Mouse (Mus musculus) embryonic facial prominence, embryonic 11.5 days (tissue): ENCODE data around the gene Abca15. TPM values are rescaled to one million over a fixed set of nuclear protein-coding genes. Genes with fewer than 3 reads are reported as not detected.
"Not testable (repeated sequence)": the region's sequence is repeated elsewhere in the genome, so short reads cannot be mapped to it uniquely, and the experiment has no call there.

ENCODE experiments used
- ATAC-seq: fragments of 200-750 bp; cut with Nextera tagmentation; replicated peaks from 2 replicates; pipeline ENCODE4 v1.8.0; 2017; ENCODE audit warnings: low read depth; ENCODE audit not compliant: insufficient number of reproducible peaks, low FRiP score, low TSS enrichment
- DNase-seq: peaks from one replicate; pipeline ENCODE4 v3.0.0-alpha.2; 2015; ENCODE audit warnings: low spot score
- H3K27ac ChIP-seq: fragments of 300-500 bp; sonication (generic); replicated peaks from 2 replicates; pipeline ENCODE4 v1.5.1; 2014; ENCODE audit warnings: mild to moderate bottlenecking, low read depth, low read length, control low read depth
- H3K27me3 ChIP-seq: fragments of 300-500 bp; sonication (generic); 2 replicates; pipeline ENCODE4 v1.6.1; 2014; ENCODE audit warnings: mild to moderate bottlenecking, low read length, moderate library complexity, mixed read lengths; ENCODE audit not compliant: control insufficient read depth, insufficient read depth
- H3K36me3 ChIP-seq: fragments of 300-500 bp; sonication (generic); replicated peaks from 2 replicates; pipeline ENCODE4 v1.6.1; 2014; ENCODE audit warnings: low read depth, mild to moderate bottlenecking, low read length, moderate library complexity, mixed read lengths; ENCODE audit not compliant: control insufficient read depth, insufficient read depth
- H3K4me1 ChIP-seq: fragments of 300-500 bp; sonication (generic); 2 replicates; pipeline ENCODE4 v1.6.1; 2014; ENCODE audit warnings: low read length, mixed read lengths; ENCODE audit not compliant: control insufficient read depth, insufficient read depth
- H3K4me2 ChIP-seq: fragments of 300-500 bp; sonication (generic); 2 replicates; pipeline ENCODE4 v1.6.1; 2014; ENCODE audit warnings: low read depth, mild to moderate bottlenecking, control low read depth, low read length, moderate library complexity
- H3K4me3 ChIP-seq: fragments of 300-500 bp; sonication (generic); 2 replicates; pipeline ENCODE4 v1.5.1; 2014; ENCODE audit warnings: low read depth, low read length, control low read depth
- H3K9ac ChIP-seq: fragments of 300-500 bp; sonication (generic); replicated peaks from 2 replicates; pipeline ENCODE4 v1.6.1; 2014; ENCODE audit warnings: mild to moderate bottlenecking, control low read depth, low read length
- H3K9me3 ChIP-seq: fragments of 300-500 bp; sonication (generic); replicated peaks from 2 replicates; pipeline ENCODE4 v1.6.1; 2016; ENCODE audit warnings: mild to moderate bottlenecking, low read length, inconsistent platforms, mixed read lengths; ENCODE audit not compliant: control insufficient read depth
- WGBS: fragments of 180-500 bp; shearing (Covaris S2); extraction: QIAGEN DNeasy Blood & Tissue Kit; methylation state at CpG from one replicate; pipeline ENCODE4 v1.1.7; 2014; 5-methylcytosine and 5-hydroxymethylcytosine counted together
- polyA plus RNA-seq: library from polyadenylated mRNA; unstranded; fragments of >200 nt; fragmentation: Nextera tagmentation; extraction: Ambion mirVana; gene quantifications from 2 replicates; pipeline ENCODE4 v1.2.1, GENCODE M21; 2014

The Abca15 gene
- not detected in 2 replicates for polyA plus RNA-seq

- WGBS, result 83% methylated on average over 22 of the region's 22 CpGs
- ATAC-seq (peak; percentile 50; the same call in 1 of the 2 replicates), DNase-seq (no peak)
- H3K4me3 ChIP-seq, result no peak within 1 kb of the TSS
- no peaks in the 10 kb centered on the region for H3K27me3 ChIP-seq
- no peak within 1 kb of the TSS; the same call in 1 of the 2 replicates for H3K4me2 ChIP-seq
- no peak within 1 kb of the TSS for H3K9ac ChIP-seq
- no peaks in the 10 kb centered on the region for H3K4me1 ChIP-seq
- no peaks in the 10 kb centered on the region for H3K36me3 ChIP-seq
- no peak within 1 kb of the TSS for H3K27ac ChIP-seq
- no peaks in the 10 kb centered on the region for H3K9me3 ChIP-seq
Observed at GRCm38 (mm10) chr7:120328087-120328793, at the start of gene Abca15. Gene Abca15, plus strand, starts transcription at chr7:120328670.

GRCm38 (mm10) chr7:120285286-120285685, 43.2 kb upstream of the Abca15 start:
- Histone ChIP-seq H3K4me3 (no peak overlapping the region), H3K27ac (no peak overlapping the region), H3K4me2 (no peak overlapping the region), H3K9me3 (no peaks in the 10 kb centered on the region), H3K27me3 (no peaks in the 10 kb centered on the region), H3K36me3 (no peaks in the 10 kb centered on the region), H3K9ac (no peak overlapping the region), H3K4me1 (no peaks in the 10 kb centered on the region)
- ATAC-seq, result no peak
- WGBS, result 80% methylated on average over 3 of the region's 3 CpGs
- no peak for DNase-seq

GRCm38 (mm10) chr7:120316086-120316485, 12.4 kb upstream of the Abca15 start:
- ATAC-seq, result no peak
- Histone ChIP-seq H3K9ac (no peak overlapping the region), H3K36me3 (no peaks in the 10 kb centered on the region), H3K27me3 (no peaks in the 10 kb centered on the region), H3K27ac (no peak overlapping the region), H3K9me3 (no peaks in the 10 kb centered on the region), H3K4me3 (no peak overlapping the region), H3K4me1 (no peaks in the 10 kb centered on the region), H3K4me2 (no peak overlapping the region)
- DNase-seq, result no peak
- 73% methylated on average over 1 of the region's 1 CpGs for WGBS

- no peak overlapping the region for H3K27ac ChIP-seq
- no peak for ATAC-seq
- 43% methylated on average over 4 of the region's 4 CpGs for WGBS
Observed at GRCm38 (mm10) chr7:120322963-120323362, 5.5 kb upstream of the Abca15 start.

GRCm38 (mm10) chr7:120325911-120326310, 2.6 kb upstream of the Abca15 start:
- DNase-seq, H3K9me3 ChIP-seq, H3K4me2 ChIP-seq, H3K36me3 ChIP-seq, H3K9ac ChIP-seq, ATAC-seq, H3K27ac ChIP-seq, H3K4me3 ChIP-seq, H3K4me1 ChIP-seq, H3K27me3 ChIP-seq: not testable (repeated sequence)
- WGBS, result 67% methylated on average over 2 of the region's 2 CpGs

More at GRCm38 (mm10) chr7:120322963-120323362, 5.5 kb upstream of the Abca15 start:
- no peaks in the 10 kb centered on the region for H3K4me1 ChIP-seq
- H3K4me2 ChIP-seq, result no peak overlapping the region
- H3K9ac ChIP-seq, result no peak overlapping the region
- no peak for DNase-seq
- no peaks in the 10 kb centered on the region for H3K27me3 ChIP-seq
- H3K9me3 ChIP-seq, result no peaks in the 10 kb centered on the region
- no peaks in the 10 kb centered on the region for H3K36me3 ChIP-seq
- no peak overlapping the region for H3K4me3 ChIP-seq

GRCm38 (mm10) chr7:120327220-120328073, 1.0 kb upstream of the Abca15 start:
- Histone ChIP-seq H3K36me3 (no peaks in the 10 kb centered on the region), H3K27me3 (no peaks in the 10 kb centered on the region), H3K27ac (no peak overlapping the region), H3K9ac (no peak overlapping the region), H3K9me3 (no peaks in the 10 kb centered on the region), H3K4me3 (no peak overlapping the region), H3K4me1 (no peaks in the 10 kb centered on the region), H3K4me2 (peak overlapping the region; percentile 21)
- WGBS, result 15% methylated on average over 22 of the region's 22 CpGs
- DNase-seq (peak; percentile 67), ATAC-seq (peak; percentile 76)

GRCm38 (mm10) chr7:120361159-120361558, 32.7 kb downstream of the Abca15 start:
- Histone ChIP-seq H3K4me2 (no peak overlapping the region), H3K36me3 (no peaks in the 10 kb centered on the region), H3K9me3 (no peaks in the 10 kb centered on the region), H3K27ac (no peak overlapping the region), H3K4me3 (no peak overlapping the region), H3K9ac (no peak overlapping the region), H3K4me1 (no peaks in the 10 kb centered on the region), H3K27me3 (no peaks in the 10 kb centered on the region)
- ATAC-seq (no peak), DNase-seq (peak; percentile 62)
- 42% methylated on average over 13 of the region's 13 CpGs for WGBS

- Histone ChIP-seq H3K4me1 (no peaks in the 10 kb centered on the region), H3K9me3 (no peaks in the 10 kb centered on the region), H3K9ac (no peak within 1 kb of the TSS), H3K36me3 (no peaks in the 10 kb centered on the region), H3K4me2 (no peak within 1 kb of the TSS), H3K27ac (no peak within 1 kb of the TSS), H3K27me3 (no peaks in the 10 kb centered on the region), H3K4me3 (no peak within 1 kb of the TSS)
- 65% methylated on average over 10 of the region's 10 CpGs for WGBS
- ATAC-seq (no peak), DNase-seq (peak; percentile 1)
Observed at GRCm38 (mm10) chr7:120409447-120409846, 81.0 kb downstream of the Abca15 start, which contains the start of gene Abca16. Gene Abca16, plus strand, starts transcription at chr7:120409647.
